Mouse (Mus musculus): Measurements from ENCODE around the gene Glis1.

GRCm38 (mm10) chr4:107660649-107661048, 226.3 kb downstream of the Glis1 start:
- TF ChIP-seq POLR2A (IDR thresholded peaks at IDR 0.05; ENCODE audit: insufficient read depth, low read depth, low read length): no peak
- no peak for TF ChIP-seq CTCF (IDR thresholded peaks at IDR 0.05; ENCODE audit: insufficient read depth, low read depth, low read length)
